ENCODE assay signal across 20 mouse cellular contexts in the genomic region with DNA sequence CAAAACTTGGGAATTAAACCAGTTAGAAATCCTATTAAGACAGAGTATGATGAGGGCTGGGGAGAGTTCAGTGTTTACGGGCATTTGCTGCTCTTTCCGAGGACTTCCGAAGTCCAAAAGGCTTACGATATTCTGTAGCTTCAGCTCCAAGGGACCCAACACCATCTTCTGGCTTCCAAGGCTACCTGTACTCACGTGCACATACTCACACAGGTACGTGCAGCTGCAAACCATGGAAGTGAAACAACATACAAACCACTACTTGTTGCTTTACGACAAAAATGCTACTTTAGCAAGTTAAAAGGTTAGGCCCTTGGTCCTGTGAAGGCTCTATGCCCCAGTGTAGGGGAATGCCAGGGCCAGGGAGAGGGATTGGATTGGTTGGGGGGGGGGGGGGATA. TPM values are rescaled to one million over a fixed set of nuclear protein-coding genes. Genes with fewer than 3 reads are reported as not detected.
DNase-seq lines count a peak whose midpoint lies in the region; ATAC-seq and TF ChIP-seq lines count a peak whose summit lies in the region.
"Had no signal": no experiment of that assay in that cellular context is flagged by ENCODE, and none has a peak within 500 bp of the region (broad histone marks: within the 10 kb centered on the region; RNA-seq: fewer than 3 reads in every experiment).

No protein-coding gene starts in this region.

- dilution Hi-C loops in CH12.LX (cut with MboI; ENCODE audit: extremely low pct_ligation_motif_present, extremely low pct_unique_long_range_greater_than_20kb, low sequenced_read_pairs): no loop called here

- peaks cover 27% of the 10 kb centered on the region for H3K79me2 ChIP-seq in CH12.LX (replicated peaks; ENCODE audit: control insufficient read depth, extremely low read depth, insufficient read depth, poor library complexity, severe bottlenecking)

- H3K4me3 ChIP-seq in liver, embryonic 12.5 days: no peak overlapping the region; the same call in 1 of the 2 replicates
- H3K4me3 ChIP-seq in CH12.LX (replicated peaks in 1 of 3; ENCODE audit: low read depth in 2 of 3, low read length in 2 of 3, poor library complexity in 1 of 3): no peak overlapping the region
- H3K4me3 ChIP-seq in liver, embryonic 15.5 days (replicated peaks): peak overlapping the region; percentile 82; the same call in 1 of the 2 replicates

- ATAC-seq in liver, embryonic 12.5 days: no peak
- ATAC-seq in liver, embryonic 15.5 days (ENCODE audit: insufficient read depth): no peak
- ATAC-seq: Patski had no signal

- no peak overlapping the region for H3K27ac ChIP-seq in liver, embryonic 12.5 days
- H3K27ac ChIP-seq in CH12.LX (ENCODE audit: insufficient read depth, low read depth): no peak overlapping the region
- no peak overlapping the region for H3K27ac ChIP-seq in liver, embryonic 15.5 days (replicated peaks)
- H3K27ac ChIP-seq: forebrain, embryonic 12.5 days; hindbrain, embryonic 12.5 days; layer of hippocampus, adult 2 months had no signal

- TF ChIP-seq EP300 in CH12.LX (IDR thresholded peaks at IDR 0.05; ENCODE audit: low read length): no peak

- peak overlapping the region; percentile 80 for H3K4me2 ChIP-seq in liver, embryonic 12.5 days
- peak overlapping the region; percentile 61; the same call in 1 of the 2 replicates for H3K4me2 ChIP-seq in CH12.LX (ENCODE audit: insufficient read depth, low read depth, poor library complexity, severe bottlenecking)
- peak overlapping the region; percentile 75 for H3K4me2 ChIP-seq in liver, embryonic 15.5 days

- no peaks in the 10 kb centered on the region for H3K27me3 ChIP-seq in liver, embryonic 12.5 days (replicated peaks)
- H3K27me3 ChIP-seq in CH12.LX (replicated peaks): no peaks in the 10 kb centered on the region
- H3K27me3 ChIP-seq in liver, embryonic 15.5 days: no peaks in the 10 kb centered on the region
- H3K27me3 ChIP-seq: embryonic facial prominence, embryonic 15.5 days; forebrain, embryonic 12.5 days; hindbrain, embryonic 12.5 days; Patski; stomach, embryonic 15.5 days had no signal

- no peaks in the 10 kb centered on the region for H3K9me3 ChIP-seq in liver, embryonic 12.5 days (replicated peaks)
- H3K9me3 ChIP-seq in CH12.LX (replicated peaks; ENCODE audit: low read length): no peaks in the 10 kb centered on the region
- no peaks in the 10 kb centered on the region for H3K9me3 ChIP-seq in liver, embryonic 15.5 days (replicated peaks)
- H3K9me3 ChIP-seq: embryonic facial prominence, embryonic 15.5 days; forebrain, embryonic 12.5 days; hindbrain, embryonic 12.5 days; stomach, embryonic 15.5 days had no signal

- peaks cover 29% of the 10 kb centered on the region for H3K4me1 ChIP-seq in liver, embryonic 12.5 days
- peaks cover 2 to 18% of the 10 kb centered on the region in 2 experiments; a peak in 3 of 4 replicates for H3K4me1 ChIP-seq in CH12.LX (ENCODE audit: control insufficient read depth in 1 of 2, insufficient read depth in 2 of 2)
- H3K4me1 ChIP-seq in liver, embryonic 15.5 days (replicated peaks): peaks cover 27% of the 10 kb centered on the region

- 91% methylated on average over 7 of the region's 7 CpGs for WGBS in liver, embryonic 12.5 days (ENCODE audit: insufficient replicate concordance)
- WGBS in liver, embryonic 15.5 days (ENCODE audit: insufficient replicate concordance): 92% methylated on average over 7 of the region's 7 CpGs

- no peak for TF ChIP-seq RAD21 in CH12.LX (IDR thresholded peaks at IDR 0.05; ENCODE audit: low read depth, low read length)

- H3K9ac ChIP-seq in liver, embryonic 12.5 days: peak overlapping the region; percentile 97; the same call in 1 of the 2 replicates
- no peak overlapping the region for H3K9ac ChIP-seq in CH12.LX (ENCODE audit: insufficient read depth, low read depth)
- H3K9ac ChIP-seq in liver, embryonic 15.5 days: no peak overlapping the region

- TF ChIP-seq POLR2A in CH12.LX (IDR thresholded peaks at IDR 0.05; ENCODE audit: low read depth, low read length): no peak

- no peak for DNase-seq in liver
- peak; percentile 60 for DNase-seq in A20 (ENCODE audit: low read depth, low spot score)
- DNase-seq in CH12.LX (ENCODE audit: extremely low read depth): no peak
- DNase-seq in ovary, postnatal 14 days (ENCODE audit: low spot score): no peak
- no peak for DNase-seq in layer of hippocampus, postnatal 25 days (ENCODE audit: extremely low spot score in 1 of 2, low spot score in 1 of 2)
- DNase-seq: adrenal gland, postnatal 10 days; cerebellum, adult 11 months; cerebellum, postnatal 10 days; gastrocnemius, postnatal 10 days; kidney, adult 18-20 months; kidney, postnatal 14 days; lung, adult 2 months had no signal

- H3K36me3 ChIP-seq in liver, embryonic 12.5 days: peaks cover 52% of the 10 kb centered on the region
- H3K36me3 ChIP-seq in CH12.LX (replicated peaks in 1 of 2; ENCODE audit: control insufficient read depth in 1 of 2, insufficient read depth in 1 of 2, low read length in 1 of 2): peaks cover 27 to 46% of the 10 kb centered on the region in 2 experiments
- peaks cover 50% of the 10 kb centered on the region for H3K36me3 ChIP-seq in liver, embryonic 15.5 days (replicated peaks)

- in situ Hi-C loops in CH12.LX (cut with MboI; ENCODE audit: low pct_ligation_motif_present, low pct_unique_long_range_greater_than_20kb, low sequenced_read_pairs): no loop called here

- TF ChIP-seq CTCF in CH12.LX (conservative IDR thresholded peaks at IDR 0.05 in 1 of 2, IDR thresholded peaks at IDR 0.05 in 1 of 2; ENCODE audit: low read depth in 2 of 2, low read length in 2 of 2): no peak

TF ChIP-seq in CH12.LX, 34 proteins besides CTCF, POLR2A, EP300 and RAD21:
- TF ChIP-seq GABPA (IDR thresholded peaks at IDR 0.05; ENCODE audit: insufficient replicate concordance, low read depth, low read length): no peak
- no peak for TF ChIP-seq NRF1 (IDR thresholded peaks at IDR 0.05; ENCODE audit: low read depth, low read length)
- no peak for TF ChIP-seq USF2 (conservative IDR thresholded peaks at IDR 0.05; ENCODE audit: low read depth, low read length)
- no peak for TF ChIP-seq BHLHE40 (IDR thresholded peaks at IDR 0.05; ENCODE audit: low read depth, low read length)
- no peak for TF ChIP-seq CHD2 (IDR thresholded peaks at IDR 0.05; ENCODE audit: low read length)
- no peak for TF ChIP-seq MAX (IDR thresholded peaks at IDR 0.05; ENCODE audit: low read length)
- TF ChIP-seq MAZ (IDR thresholded peaks at IDR 0.05; ENCODE audit: low read depth, low read length): no peak
- no peak for TF ChIP-seq ZKSCAN1 (IDR thresholded peaks at IDR 0.05; ENCODE audit: borderline replicate concordance, low read depth, low read length)
- no peak for TF ChIP-seq SIN3A (IDR thresholded peaks at IDR 0.05; ENCODE audit: low read length)

RNA-seq across cellular contexts. Expression of a gene that starts 1.3 kb away (rescaled TPM):
- 64.2 and 67.4 TPM in 2 replicates for polyA plus RNA-seq in liver, embryonic 12.5 days (2016; fragmentation: Nextera tagmentation; extraction: Ambion mirVana)
- total RNA-seq in CH12.LX (2012; rRNA removed) (28.7 and 34.5 TPM in 2 replicates), CH12.LX (2014; rRNA removed) (66.3 and 69.5 TPM in 2 replicates)
- polyA plus RNA-seq in CH12.LX (2012; ENCODE audit: insufficient read length, low read depth): 62.7 and 62.8 TPM in 2 replicates
- polyA plus RNA-seq in liver, embryonic 15.5 days (2015; fragmentation: Nextera tagmentation; extraction: Ambion mirVana): 51.2 and 52.7 TPM in 2 replicates
- 10 to 100 TPM; 56.2 to 56.3 TPM for total RNA-seq in layer of hippocampus, postnatal 25 days (2021)

RNA-seq across cellular contexts. Expression of a gene that starts 2.4 kb away (rescaled TPM):
- 26.4 and 27.6 TPM in 2 replicates for polyA plus RNA-seq in liver, embryonic 12.5 days (2016; fragmentation: Nextera tagmentation; extraction: Ambion mirVana)
- total RNA-seq in CH12.LX (2012; rRNA removed) (19.1 and 26.3 TPM in 2 replicates), CH12.LX (2014; rRNA removed) (37.9 and 44.1 TPM in 2 replicates)
- 39.3 and 39.8 TPM in 2 replicates for polyA plus RNA-seq in CH12.LX (2012; ENCODE audit: insufficient read length, low read depth)
- 19.3 and 23.4 TPM in 2 replicates for polyA plus RNA-seq in liver, embryonic 15.5 days (2015; fragmentation: Nextera tagmentation; extraction: Ambion mirVana)
- 10 to 100 TPM; 28.6 to 32.4 TPM for total RNA-seq in layer of hippocampus, postnatal 25 days (2021)
